In genomic region chr14:12574336-12574735, GRCm38 (mm10) we compare ENCODE assay signal across 15 mouse cellular contexts.
DNase-seq lines count a peak whose midpoint lies in the region; ATAC-seq lines count a peak whose summit lies in the region.
"Had no signal": no experiment of that assay in that cellular context is flagged by ENCODE, and none has a peak within 500 bp of the region (broad histone marks: within the 10 kb centered on the region; RNA-seq: fewer than 3 reads in every experiment).

No protein-coding gene starts in this region.

- H3K27ac ChIP-seq in heart, embryonic 11.5 days (ENCODE audit: low read depth, low read length): no peak overlapping the region
- H3K27ac ChIP-seq: embryonic facial prominence, embryonic 12.5 days; forebrain, embryonic 15.5 days; hindbrain, embryonic 15.5 days had no signal

- H3K27me3 ChIP-seq in heart, embryonic 11.5 days (ENCODE audit: control insufficient read depth, insufficient read depth, low read length): no peaks in the 10 kb centered on the region
- H3K27me3 ChIP-seq: CH12.LX; embryonic facial prominence, embryonic 12.5 days; forebrain, embryonic 15.5 days; heart, embryonic 12.5 days; hindbrain, embryonic 15.5 days had no signal

- no peak overlapping the region for H3K4me2 ChIP-seq in heart, embryonic 11.5 days
- H3K4me2 ChIP-seq: embryonic facial prominence, embryonic 12.5 days; forebrain, embryonic 15.5 days; heart, embryonic 12.5 days; hindbrain, embryonic 15.5 days had no signal

- H3K4me3 ChIP-seq in heart, embryonic 11.5 days (ENCODE audit: low read depth, low read length): no peak overlapping the region
- H3K4me3 ChIP-seq: embryonic facial prominence, embryonic 12.5 days; forebrain, embryonic 15.5 days; heart, embryonic 12.5 days; hindbrain, embryonic 15.5 days had no signal

- peak; percentile 1 for DNase-seq in heart, adult 8-10 months (ENCODE audit: low spot score)
- DNase-seq in left cerebral cortex, adult 11 months (ENCODE audit: low spot score): peak; percentile 38
- DNase-seq in left cerebral cortex, adult 18-20 months (ENCODE audit: low spot score in 2 of 2): no peak
- peak; percentile 83 for DNase-seq in brain, adult 2 months (ENCODE audit: low read depth, low spot score)
- DNase-seq in telencephalon, adult 2 months (ENCODE audit: low read depth, low spot score): peak; percentile 69
- no peak for DNase-seq in spleen, adult 18-20 months
- DNase-seq: adrenal gland, postnatal 25 days; gastrocnemius, postnatal 36 days had no signal

- 56% methylated on average over 4 of the region's 4 CpGs for WGBS in heart, embryonic 11.5 days (ENCODE audit: insufficient replicate concordance)

- no peaks in the 10 kb centered on the region for H3K4me1 ChIP-seq in heart, embryonic 11.5 days (ENCODE audit: control insufficient read depth, insufficient read depth, low read length)
- H3K4me1 ChIP-seq: embryonic facial prominence, embryonic 12.5 days; forebrain, embryonic 15.5 days had no signal

- ATAC-seq in heart, embryonic 11.5 days (replicated peaks; ENCODE audit: insufficient number of reproducible peaks, low FRiP score, low TSS enrichment): no peak
- ATAC-seq: intestine, embryonic 16.5 days had no signal

- H3K9ac ChIP-seq in heart, embryonic 11.5 days (ENCODE audit: low read depth, low read length): no peak overlapping the region
- H3K9ac ChIP-seq: embryonic facial prominence, embryonic 12.5 days; forebrain, embryonic 15.5 days; heart, embryonic 12.5 days; hindbrain, embryonic 15.5 days had no signal

- no peaks in the 10 kb centered on the region for H3K36me3 ChIP-seq in heart, embryonic 11.5 days (ENCODE audit: control insufficient read depth, insufficient read depth, low read length)
- H3K36me3 ChIP-seq: embryonic facial prominence, embryonic 12.5 days; forebrain, embryonic 15.5 days; heart, embryonic 12.5 days; hindbrain, embryonic 15.5 days had no signal

- H3K9me3 ChIP-seq in heart, embryonic 11.5 days (replicated peaks; ENCODE audit: control insufficient read depth, low read length): no peaks in the 10 kb centered on the region
- H3K9me3 ChIP-seq: embryonic facial prominence, embryonic 12.5 days; forebrain, embryonic 15.5 days; heart, embryonic 12.5 days; hindbrain, embryonic 15.5 days had no signal

Comparison
In these comparisons a context has a peak if more than half of its experiments do, and no peak if none do; other contexts are left out.
1. DNase-seq: peak in heart, adult 8-10 months (single experiment), left cerebral cortex, adult 11 months (single experiment), brain, adult 2 months (single experiment) and telencephalon, adult 2 months (single experiment); none in left cerebral cortex, adult 18-20 months (0 of 2) and spleen, adult 18-20 months (0 of 2).